8 mouse cellular contexts compared by ENCODE assay signal in the genomic region with DNA sequence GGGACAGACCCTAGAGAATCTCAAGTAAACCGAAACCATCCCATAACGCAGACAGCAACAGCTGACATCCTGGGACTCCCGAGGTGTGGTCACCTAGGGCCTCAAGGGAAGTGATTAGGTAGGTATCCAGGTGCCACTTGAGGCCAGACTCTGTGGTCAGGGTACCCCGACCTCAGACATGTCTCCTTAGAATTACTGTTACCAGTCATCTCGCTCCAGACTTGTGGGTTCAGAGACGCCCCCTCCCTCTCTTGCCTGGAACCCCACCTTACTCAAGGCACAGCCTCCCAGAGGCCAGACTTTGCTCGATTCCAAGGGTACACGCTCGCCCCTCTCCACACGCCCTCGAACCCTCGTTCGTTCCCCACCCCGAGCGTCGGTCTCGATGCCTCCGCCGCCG. TPM values are rescaled to one million over a fixed set of nuclear protein-coding genes. Genes with fewer than 3 reads are reported as not detected.
DNase-seq lines count a peak whose midpoint lies in the region; ATAC-seq and TF ChIP-seq lines count a peak whose summit lies in the region.

No protein-coding gene starts in this region.

- H3K27ac ChIP-seq in testis, adult 2 months (ENCODE audit: control insufficient read depth, insufficient read depth, low read depth, low read length) = peak overlapping the region; percentile 64
- peak overlapping the region; percentile 94 for H3K27ac ChIP-seq in embryonic facial prominence, embryonic 12.5 days

- H3K4me3 ChIP-seq in testis, adult 2 months (ENCODE audit: control insufficient read depth, low read depth, low read length) = peak overlapping the region; percentile 95
- H3K4me3 ChIP-seq in embryonic facial prominence, embryonic 12.5 days = peak overlapping the region; percentile 89

- no peak for TF ChIP-seq POLR2A in testis, adult 2 months (IDR thresholded peaks at IDR 0.05; ENCODE audit: control insufficient read depth, low read depth, low read length)

- H3K4me2 ChIP-seq in embryonic facial prominence, embryonic 12.5 days (replicated peaks) = peak overlapping the region; percentile 88

- H3K36me3 ChIP-seq in testis, adult 2 months (ENCODE audit: control insufficient read depth, insufficient read depth, low read length) = no peaks in the 10 kb centered on the region; the same call in 1 of the 2 replicates
- peaks cover 23% of the 10 kb centered on the region for H3K36me3 ChIP-seq in embryonic facial prominence, embryonic 12.5 days

- peak overlapping the region; percentile 95 for H3K9ac ChIP-seq in embryonic facial prominence, embryonic 12.5 days

- no peaks in the 10 kb centered on the region for H3K27me3 ChIP-seq in testis, adult 2 months (ENCODE audit: control insufficient read depth, insufficient read depth, low read length)
- no peaks in the 10 kb centered on the region for H3K27me3 ChIP-seq in embryonic facial prominence, embryonic 12.5 days

- no peaks in the 10 kb centered on the region for H3K9me3 ChIP-seq in embryonic facial prominence, embryonic 12.5 days

- no peak for DNase-seq in testis, postnatal 14 days (ENCODE audit: low spot score)
- no peak for DNase-seq in right cerebral cortex, postnatal 10 days (ENCODE audit: low spot score in 2 of 2)
- no peak for DNase-seq in spleen, postnatal 4 days (ENCODE audit: low spot score in 2 of 2)
- no peak for DNase-seq in left cerebral cortex, adult 18-20 months (ENCODE audit: low spot score in 2 of 2)

- TF ChIP-seq CTCF in testis, adult 2 months (IDR thresholded peaks at IDR 0.05; ENCODE audit: control insufficient read depth, insufficient read depth, insufficient replicate concordance, low read depth, low read length) = no peak

- ATAC-seq in embryonic facial prominence, embryonic 12.5 days (ENCODE audit: insufficient number of reproducible peaks, insufficient read depth, low FRiP score, low TSS enrichment) = peak; percentile 48
- peak; percentile 11 for ATAC-seq in inflammation-experienced regulatory T-cells, adult 6 months
- ATAC-seq in monocyte, adult 5-6 weeks (replicated peaks; ENCODE audit: insufficient number of reproducible peaks, low FRiP score, low TSS enrichment, poor library complexity, severe bottlenecking) = 0 out of 2 replicates have a peak, but pooled peaks have one; percentile 14

- H3K4me1 ChIP-seq in testis, adult 2 months (ENCODE audit: control insufficient read depth, insufficient read depth, low read length) = peaks cover 10% of the 10 kb centered on the region
- peaks cover 42% of the 10 kb centered on the region for H3K4me1 ChIP-seq in embryonic facial prominence, embryonic 12.5 days

- WGBS in embryonic facial prominence, embryonic 12.5 days = under 1% methylated on average over 20 of the region's 20 CpGs

RNA-seq across cellular contexts. Expression of a gene that starts 0.5 kb away (rescaled TPM):
- 48.4 and 54.6 TPM in 2 replicates for polyA plus RNA-seq in testis, adult 2 months (2012; rRNA removed)
- 115 TPM in 2 replicates for polyA plus RNA-seq in embryonic facial prominence, embryonic 12.5 days (2016; fragmentation: Nextera tagmentation; extraction: Ambion mirVana)
- 10 to 100 TPM; 57.7 to 73.7 (median 61.6) TPM for polyA plus RNA-seq in inflammation-experienced regulatory T-cells, adult 6 months (2017; shearing (Covaris generic))
- 86.5 to 90.0 TPM (median 87.5 TPM) in 3 replicates for total RNA-seq in monocyte, adult 5-6 weeks (2017)
- 10 to 100 TPM; 64.6 to 68.6 TPM for total RNA-seq in left cerebral cortex, adult 18-20 months (2021)

RNA-seq across cellular contexts. Expression of a gene that starts 0.6 kb away (rescaled TPM):
- 128 and 142 TPM in 2 replicates for polyA plus RNA-seq in testis, adult 2 months (2012; rRNA removed)
- 50.4 and 50.7 TPM in 2 replicates for polyA plus RNA-seq in embryonic facial prominence, embryonic 12.5 days (2016; fragmentation: Nextera tagmentation; extraction: Ambion mirVana)
- 10 to 100 TPM; 23.0 to 29.2 (median 28.0) TPM for polyA plus RNA-seq in inflammation-experienced regulatory T-cells, adult 6 months (2017; shearing (Covaris generic))
- 22.0 to 38.0 TPM (median 27.7 TPM) in 3 replicates for total RNA-seq in monocyte, adult 5-6 weeks (2017)
- total RNA-seq in left cerebral cortex, adult 18-20 months (2021) = 10 to 100 TPM; 86.2 to 93.3 TPM
